Mouse (Mus musculus): ENCODE measurements around the gene Dnaaf2.
"Not testable (repeated sequence)": the region's sequence is repeated elsewhere in the genome, so short reads cannot be mapped to it uniquely, and the experiment has no call there.

DNA sequence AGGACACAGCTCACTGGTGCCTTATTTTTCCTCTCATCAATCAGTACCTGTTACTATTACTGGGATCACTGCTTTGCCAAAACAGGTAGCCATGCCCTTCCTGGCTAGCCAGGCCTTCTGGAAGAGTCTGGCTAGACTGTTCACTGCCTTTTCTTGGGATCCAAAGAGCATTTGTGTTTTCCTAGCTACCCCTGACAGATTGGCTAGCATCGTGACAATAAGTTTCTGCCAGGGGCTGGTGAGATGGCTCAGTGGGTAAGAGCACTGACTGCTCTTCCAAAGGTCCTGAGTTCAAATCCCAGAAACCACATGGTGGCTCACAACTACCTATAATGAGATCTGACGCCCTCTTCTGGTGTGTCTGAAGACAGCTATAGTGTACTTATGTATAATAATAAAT is 37.6 kb downstream of the Dnaaf2 start:
- not testable (repeated sequence) for TF ChIP-seq CTCF (IDR thresholded peaks at IDR 0.05; ENCODE audit: low read depth, low read length); POLR2A (IDR thresholded peaks at IDR 0.05; ENCODE audit: borderline replicate concordance, low read depth, low read length)

Data from bone marrow macrophage, adult 2 months (primary cell).